Mouse (Mus musculus) layer of hippocampus, postnatal 25 days (tissue): ENCODE results near the gene Epha10. TPM values are rescaled to one million over a fixed set of nuclear protein-coding genes. Genes with fewer than 3 reads are reported as not detected.

ENCODE experiments used
- DNase-seq, 2 experiments: peaks; one replicate each; pipeline ENCODE4 v3.0.0; 2022; ENCODE audit warnings: mixed read lengths in 2 of 2, low spot score in 1 of 2; ENCODE audit errors: extremely low spot score in 1 of 2
- total RNA-seq, 2 experiments: library from RNA; stranded (reverse); gene quantifications; 2 replicates each; pipeline ENCODE4 v1.2.3; 2021

Gene Epha10
- total RNA-seq, 2 experiments from 2014 or later: 25.8 to 30.6 TPM

DNA sequence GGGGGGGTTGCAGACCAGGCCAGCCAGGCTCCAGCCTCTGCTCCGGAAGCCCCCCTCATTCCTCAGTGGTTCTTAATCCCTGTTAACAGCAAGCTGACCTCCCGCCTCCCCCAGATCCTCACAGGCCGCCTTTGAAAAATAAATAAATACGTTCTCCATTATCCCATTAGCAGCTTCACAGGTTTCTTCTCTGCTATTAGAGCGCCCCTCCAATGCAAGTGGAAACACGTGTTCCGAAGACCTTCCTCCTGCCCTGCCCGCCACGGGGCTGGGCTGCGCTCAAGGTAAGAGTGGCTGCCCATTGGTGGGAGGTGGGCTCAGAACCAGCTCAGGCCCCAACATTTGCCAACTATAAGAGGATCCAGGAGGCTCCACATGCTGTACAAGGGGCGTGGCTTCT is 81.9 kb downstream of the Epha10 start:
- DNase-seq: no peak

DNA sequence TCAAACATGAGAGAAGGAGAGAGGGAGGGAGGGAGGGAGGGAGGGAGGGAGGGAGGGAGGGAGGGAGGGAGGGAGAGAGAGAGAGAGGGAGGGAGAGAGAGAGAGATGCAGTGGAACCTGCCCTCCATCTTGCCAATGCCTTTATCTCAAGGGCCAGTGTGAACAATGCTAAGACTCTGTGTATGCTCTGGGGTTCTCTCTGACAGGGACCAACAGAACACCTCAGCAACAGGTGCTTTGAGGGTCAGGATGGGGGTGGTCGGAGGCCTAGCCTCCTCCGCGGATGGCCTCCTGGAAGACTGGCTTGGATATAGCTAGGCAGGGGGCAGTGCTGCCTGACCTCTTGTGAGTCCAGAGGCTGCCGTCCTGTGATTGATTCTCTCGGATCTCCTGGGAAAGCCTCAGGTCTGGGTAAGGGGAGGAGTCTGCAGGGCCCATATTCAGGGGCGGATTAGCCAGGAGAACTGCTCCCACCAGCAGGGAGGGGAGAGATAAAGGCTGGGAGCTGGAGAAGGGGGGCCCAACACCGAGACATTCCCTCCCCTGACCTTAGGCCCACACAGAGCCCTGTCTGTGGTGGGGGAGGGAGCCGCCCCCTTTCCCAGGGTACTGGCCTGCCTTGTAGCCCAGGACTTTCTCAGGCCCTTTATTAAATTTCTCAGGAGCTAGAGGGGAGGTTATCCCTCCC is 84.4 kb downstream of the Epha10 start:
- no peak for DNase-seq

Other genes with a start within 250 kb of the Epha10 start
- gene Pou3f1, start 224.1 kb upstream of the Epha10 start, total RNA-seq: 10 to 100 TPM; 46.3 to 49.8 TPM
- gene Utp11, start 187.3 kb upstream of the Epha10 start, total RNA-seq: 10 to 100 TPM; 15.1 to 16.6 TPM
- gene Fhl3, start 180.2 kb upstream of the Epha10 start, total RNA-seq: 1 to 10 TPM; 2.3 to 2.8 TPM
- gene Sf3a3, start 166.1 kb upstream of the Epha10 start, total RNA-seq: 10 to 100 TPM; 34.6 to 34.8 TPM
- 10 to 100 TPM; 34.6 to 51.5 TPM for gene Inpp5b, start 139.0 kb upstream of the Epha10 start, total RNA-seq
- gene Mtf1, start 78.8 kb upstream of the Epha10 start, total RNA-seq: 10 to 100 TPM; 26.4 to 28.8 TPM
- 10 to 100 TPM; 31.6 to 32.3 TPM for gene Yrdc, start 30.2 kb upstream of the Epha10 start, total RNA-seq
- gene 1110065P20Rik, start 29.7 kb upstream of the Epha10 start, total RNA-seq: 100 to 1,000 TPM in 1 of 2 experiments, 10 to 100 TPM in 1; 88.5 to 105 TPM
- gene Maneal, start 18.7 kb upstream of the Epha10 start, total RNA-seq: 10 to 100 TPM; 50.0 to 53.1 TPM
- gene 9930104L06Rik, start 56.1 kb downstream of the Epha10 start, total RNA-seq: 10 to 100 TPM; 20.1 to 20.4 TPM
- 1 to 10 TPM; 2.2 to 2.6 TPM for gene Cdca8, start 58.4 kb downstream of the Epha10 start, total RNA-seq
- 1 to 10 TPM; 7.4 to 7.9 TPM for gene Rspo1, start 105.5 kb downstream of the Epha10 start, total RNA-seq
- gene Gnl2, start 135.7 kb downstream of the Epha10 start, total RNA-seq: 10 to 100 TPM; 54.3 to 66.8 TPM
- under 1 TPM; 0.37 to 0.73 TPM for gene Dnali1, start 184.8 kb downstream of the Epha10 start, total RNA-seq
- gene Snip1, start 185.8 kb downstream of the Epha10 start, total RNA-seq: 10 to 100 TPM; 13.8 to 16.3 TPM
- gene Meaf6, start 204.2 kb downstream of the Epha10 start, total RNA-seq: 100 to 1,000 TPM; 116 to 120 TPM
- under 1 TPM; 0.71 to 0.99 TPM for gene Zc3h12a, start 246.9 kb downstream of the Epha10 start, total RNA-seq